Comparison of ENCODE assay signal across 13 mouse cellular contexts in the genomic region with DNA sequence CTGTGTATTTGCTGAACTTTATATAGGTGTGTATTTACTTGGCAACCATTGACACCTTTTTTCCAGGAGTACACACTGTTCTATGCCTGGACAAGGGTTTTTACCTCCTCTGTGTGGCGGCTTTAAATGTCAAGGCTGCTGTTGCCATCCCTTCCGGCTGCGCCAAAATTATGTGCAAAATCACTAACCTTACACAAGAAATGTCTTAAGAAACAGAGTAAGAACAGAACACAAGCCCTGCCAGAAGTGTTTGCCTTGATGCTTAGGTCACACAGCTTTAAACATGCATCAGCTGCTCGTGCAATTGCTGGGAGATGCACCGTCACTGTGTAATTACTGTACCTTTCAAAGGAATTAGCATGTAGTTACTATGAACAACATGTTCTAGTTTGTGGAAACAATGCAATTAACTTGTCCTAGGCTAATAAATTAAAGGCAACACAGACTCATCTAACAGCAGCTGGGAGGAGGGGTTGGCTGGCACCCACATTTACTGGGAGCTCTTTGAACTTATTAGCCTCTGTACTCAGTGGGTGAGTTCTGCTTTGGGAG.
DNase-seq lines count a peak whose midpoint lies in the region; ATAC-seq lines count a peak whose summit lies in the region.
"Had no signal": no experiment of that assay in that cellular context is flagged by ENCODE, and none has a peak within 500 bp of the region (broad histone marks: within the 10 kb centered on the region; RNA-seq: fewer than 3 reads in every experiment).

No protein-coding gene starts in this region.

- 73% methylated on average over 5 of the region's 5 CpGs for WGBS in forebrain, embryonic 13.5 days
- WGBS in forebrain, embryonic 12.5 days: 81% methylated on average over 5 of the region's 5 CpGs
- 83% methylated on average over 5 of the region's 5 CpGs for WGBS in midbrain, embryonic 16.5 days

- no peaks in the 10 kb centered on the region for H3K9me3 ChIP-seq in forebrain, embryonic 13.5 days (replicated peaks)
- H3K9me3 ChIP-seq in forebrain, embryonic 12.5 days: no peaks in the 10 kb centered on the region
- no peaks in the 10 kb centered on the region for H3K9me3 ChIP-seq in midbrain, embryonic 16.5 days (replicated peaks; ENCODE audit: control insufficient read depth, low read length, poor library complexity, severe bottlenecking)
- H3K9me3 ChIP-seq: embryonic facial prominence, embryonic 13.5 days; hindbrain, embryonic 15.5 days; liver, embryonic 12.5 days had no signal

- no peak overlapping the region for H3K27ac ChIP-seq in forebrain, embryonic 13.5 days
- H3K27ac ChIP-seq in forebrain, embryonic 12.5 days: no peak overlapping the region
- H3K27ac ChIP-seq in midbrain, embryonic 16.5 days (ENCODE audit: low read length): no peak overlapping the region
- H3K27ac ChIP-seq: embryonic facial prominence, embryonic 13.5 days; hindbrain, embryonic 15.5 days; liver, embryonic 12.5 days had no signal

- H3K4me3 ChIP-seq in forebrain, embryonic 13.5 days: no peak overlapping the region
- no peak overlapping the region for H3K4me3 ChIP-seq in forebrain, embryonic 12.5 days (replicated peaks)
- no peak overlapping the region for H3K4me3 ChIP-seq in midbrain, embryonic 16.5 days (ENCODE audit: low read depth, low read length)
- H3K4me3 ChIP-seq: embryonic facial prominence, embryonic 13.5 days; hindbrain, embryonic 15.5 days; liver, embryonic 12.5 days; megakaryocyte, embryonic 14.5 days had no signal

- peak; percentile 51 for DNase-seq in lung, postnatal 25 days (ENCODE audit: low spot score)
- no peak for DNase-seq in lung, postnatal 4 days
- DNase-seq in kidney, adult 9 months: peak; percentile 56
- no peak for DNase-seq in cerebellum, postnatal 25 days
- DNase-seq in urinary bladder, adult 18-20 months (ENCODE audit: low spot score in 2 of 2): no peak
- DNase-seq: cerebellum, postnatal 36 days had no signal

- no peak overlapping the region for H3K4me2 ChIP-seq in forebrain, embryonic 13.5 days
- no peak overlapping the region for H3K4me2 ChIP-seq in forebrain, embryonic 12.5 days
- H3K4me2 ChIP-seq in midbrain, embryonic 16.5 days (ENCODE audit: low read length): no peak overlapping the region
- H3K4me2 ChIP-seq: embryonic facial prominence, embryonic 13.5 days; hindbrain, embryonic 15.5 days; liver, embryonic 12.5 days had no signal

- H3K4me1 ChIP-seq in forebrain, embryonic 13.5 days: no peaks in the 10 kb centered on the region
- H3K4me1 ChIP-seq in forebrain, embryonic 12.5 days: no peaks in the 10 kb centered on the region
- no peaks in the 10 kb centered on the region for H3K4me1 ChIP-seq in midbrain, embryonic 16.5 days (ENCODE audit: control insufficient read depth, insufficient read depth, low read length)
- H3K4me1 ChIP-seq: embryonic facial prominence, embryonic 13.5 days; hindbrain, embryonic 15.5 days; liver, embryonic 12.5 days; megakaryocyte, embryonic 14.5 days had no signal

- no peaks in the 10 kb centered on the region for H3K36me3 ChIP-seq in forebrain, embryonic 13.5 days (ENCODE audit: poor library complexity, severe bottlenecking)
- H3K36me3 ChIP-seq in forebrain, embryonic 12.5 days (replicated peaks): no peaks in the 10 kb centered on the region
- no peaks in the 10 kb centered on the region for H3K36me3 ChIP-seq in midbrain, embryonic 16.5 days (ENCODE audit: control insufficient read depth, insufficient read depth, low read length)
- H3K36me3 ChIP-seq: embryonic facial prominence, embryonic 13.5 days; hindbrain, embryonic 15.5 days; liver, embryonic 12.5 days had no signal

- H3K9ac ChIP-seq in forebrain, embryonic 13.5 days: no peak overlapping the region
- no peak overlapping the region for H3K9ac ChIP-seq in forebrain, embryonic 12.5 days
- no peak overlapping the region for H3K9ac ChIP-seq in midbrain, embryonic 16.5 days (ENCODE audit: low read depth, low read length)
- H3K9ac ChIP-seq: embryonic facial prominence, embryonic 13.5 days; hindbrain, embryonic 15.5 days; liver, embryonic 12.5 days had no signal

- H3K27me3 ChIP-seq in forebrain, embryonic 13.5 days: no peaks in the 10 kb centered on the region
- no peaks in the 10 kb centered on the region for H3K27me3 ChIP-seq in forebrain, embryonic 12.5 days
- H3K27me3 ChIP-seq in midbrain, embryonic 16.5 days (ENCODE audit: control insufficient read depth, insufficient read depth, low read depth, low read length): no peaks in the 10 kb centered on the region
- H3K27me3 ChIP-seq: embryonic facial prominence, embryonic 13.5 days; hindbrain, embryonic 15.5 days; liver, embryonic 12.5 days; megakaryocyte, embryonic 14.5 days had no signal

- ATAC-seq in forebrain, embryonic 13.5 days: 0 out of 2 replicates have a peak, but pooled peaks have one; percentile 21
- no peak for ATAC-seq in forebrain, embryonic 12.5 days (ENCODE audit: low FRiP score)
- ATAC-seq in midbrain, embryonic 16.5 days: no peak
- ATAC-seq: liver, embryonic 12.5 days had no signal

Comparison
In these comparisons a context has a peak if more than half of its experiments do, and no peak if none do; other contexts are left out.
1. DNase-seq: peak in lung, postnatal 25 days (single experiment) and kidney, adult 9 months (single experiment); none in lung, postnatal 4 days (0 of 2), cerebellum, postnatal 25 days (0 of 2) and urinary bladder, adult 18-20 months (0 of 2).